Mouse (Mus musculus) cortical plate, adult 2 months (tissue): ENCODE measurements around the gene 1700029J07Rik. TPM values are rescaled to one million over a fixed set of nuclear protein-coding genes. Genes with fewer than 3 reads are reported as not detected.

ENCODE experiments used
- H3K27ac ChIP-seq: fragments of 200-500 bp; 2 replicates; pipeline ENCODE4 v1.5.1; 2012; ENCODE audit warnings: low read length, control low read depth, inconsistent platforms; ENCODE audit not compliant: insufficient read depth
- H3K4me1 ChIP-seq: fragments of 200-500 bp; 2 replicates; pipeline ENCODE4 v1.6.1; 2011; ENCODE audit warnings: low read length; ENCODE audit not compliant: control insufficient read depth, insufficient read depth
- H3K4me3 ChIP-seq: fragments of 200-500 bp; 2 replicates; pipeline ENCODE4 v1.5.1; 2011; ENCODE audit warnings: mild to moderate bottlenecking, low read length, control low read depth; ENCODE audit not compliant: insufficient read depth
- CTCF ChIP-seq: fragments of 200-500 bp; IDR thresholded peaks from 2 replicates; pipeline ENCODE4 v1.5.1; 2011; ENCODE audit warnings: mild to moderate bottlenecking, control low read depth, low read length; ENCODE audit not compliant: insufficient read depth; ENCODE audit errors: extremely low read depth
- POLR2A ChIP-seq: fragments of 200-500 bp; IDR thresholded peaks from 2 replicates; pipeline ENCODE4 v1.6.1; 2011; ENCODE audit warnings: mild to moderate bottlenecking, low read length, control low read depth; ENCODE audit not compliant: insufficient read depth; ENCODE audit errors: extremely low read depth
- polyA plus RNA-seq: library from polyadenylated mRNA; depleted of rRNA; stranded (reverse); fragments of >200 nt; gene quantifications from 2 replicates; pipeline ENCODE4 v1.2.3, GENCODE M21; 2012; rRNA removed

1700029J07Rik gene
- 7.0 and 8.2 TPM in 2 replicates for polyA plus RNA-seq

DNA sequence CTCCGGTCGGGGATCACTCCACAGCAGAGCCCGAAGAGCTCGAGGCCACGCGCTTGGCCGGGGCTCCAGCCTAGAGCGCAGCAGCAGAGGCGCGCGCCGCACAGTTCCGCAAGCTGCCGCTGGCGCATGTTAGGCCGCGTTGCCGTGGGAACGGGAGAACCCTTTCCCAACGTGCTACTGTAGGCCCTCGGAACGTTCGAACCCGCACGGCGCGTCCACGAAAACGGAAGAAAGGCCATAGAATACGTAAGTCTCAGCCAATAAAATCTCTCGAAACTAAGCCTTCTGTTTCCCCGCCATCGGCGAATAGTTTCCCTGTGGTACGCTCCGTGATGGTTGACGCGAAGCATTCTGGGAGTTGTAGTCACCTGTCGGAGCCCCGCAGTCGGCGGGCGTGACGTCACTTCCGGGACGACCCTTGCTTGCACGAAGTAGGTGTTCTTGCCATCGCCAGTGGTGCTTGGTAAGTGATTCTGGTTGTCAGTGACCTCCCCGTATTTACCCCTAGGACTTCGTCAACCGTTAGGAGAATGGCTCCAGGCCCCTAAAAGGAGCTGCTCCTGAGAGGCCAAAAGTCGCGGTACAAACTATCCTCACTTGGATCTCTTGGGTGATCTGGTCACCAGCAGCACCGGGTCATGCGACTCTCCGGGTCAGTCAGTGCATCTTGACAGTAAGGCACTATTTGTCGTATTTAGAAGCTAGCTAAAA is at the start of gene 1700029J07Rik, which contains the start of gene Ufsp2:
Gene 1700029J07Rik (minus strand): TSS at position 127 of the 711 bp plus-strand sequence.
Gene Ufsp2 (plus strand): TSS at position 403 of the 711 bp plus-strand sequence.
- Histone ChIP-seq H3K4me1 (peaks cover 3% of the 10 kb centered on the region; the same call in 1 of the 2 replicates), H3K27ac (0 out of 2 replicates have a peak within 1 kb of the TSS, but pooled peaks have one; percentile 9), H3K4me3 (peak within 1 kb of the TSS; percentile 47)
- TF ChIP-seq POLR2A (peak; percentile 92), CTCF (0 out of 2 replicates have a peak, but pooled peaks have one; percentile 12)

DNA sequence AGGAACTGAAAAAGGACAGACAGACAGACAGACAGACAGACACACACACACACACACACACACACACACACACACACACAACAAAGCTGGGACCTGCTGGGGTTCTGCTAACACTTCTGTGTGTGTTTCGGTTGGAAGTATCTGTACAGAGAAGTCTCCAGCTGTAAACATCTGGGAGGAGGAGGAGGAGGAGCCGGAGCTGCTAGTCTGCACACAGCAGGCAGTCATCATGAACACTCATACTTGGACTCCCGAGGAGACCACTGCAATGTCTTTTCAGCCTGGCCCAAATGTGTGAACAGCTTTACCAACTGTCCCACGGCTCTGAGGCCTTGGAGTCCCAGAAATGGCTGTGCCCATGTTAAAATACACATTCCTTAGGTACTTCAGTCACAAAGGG is 49.3 kb upstream of the 1700029J07Rik start:
- no peaks in the 10 kb centered on the region for H3K4me1 ChIP-seq
- no peak for TF ChIP-seq POLR2A
- TF ChIP-seq CTCF, result no peak
- H3K27ac ChIP-seq, result no peak overlapping the region
- no peak overlapping the region for H3K4me3 ChIP-seq

GRCm38 (mm10) chr8:46022758-46023157 is 47.7 kb upstream of the 1700029J07Rik start:
- no peak for TF ChIP-seq CTCF
- no peak for TF ChIP-seq POLR2A
- Histone ChIP-seq H3K4me1 (no peaks in the 10 kb centered on the region), H3K4me3 (no peak overlapping the region), H3K27ac (no peak overlapping the region)

DNA sequence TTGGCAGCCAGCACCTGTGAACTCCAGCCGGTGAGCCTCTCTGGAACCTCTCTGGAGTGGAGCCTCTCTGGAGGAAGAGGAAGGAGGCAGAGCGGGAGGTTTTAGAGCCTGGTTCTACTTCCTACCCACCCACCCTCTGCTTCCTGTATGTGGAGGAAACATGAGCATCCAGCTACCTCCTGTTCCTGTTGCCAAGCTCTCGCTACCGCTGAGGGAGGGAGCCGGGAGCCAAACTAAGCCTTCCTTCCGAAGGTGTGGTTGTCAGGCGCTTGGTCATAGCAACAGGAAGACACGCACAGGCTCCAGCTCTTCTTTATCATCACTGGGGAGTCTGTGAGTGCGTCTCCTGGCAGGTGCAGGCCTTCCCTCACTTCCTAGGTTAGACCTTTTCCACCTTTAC is 47.2 kb upstream of the 1700029J07Rik start:
- H3K27ac ChIP-seq, result no peak overlapping the region
- no peak overlapping the region for H3K4me3 ChIP-seq
- no peaks in the 10 kb centered on the region for H3K4me1 ChIP-seq
- no peak for TF ChIP-seq POLR2A
- no peak for TF ChIP-seq CTCF

- no peak overlapping the region for H3K4me3 ChIP-seq
- 0 out of 2 replicates have a peak overlapping the region, but pooled peaks have one; percentile 1 for H3K27ac ChIP-seq
- H3K4me1 ChIP-seq, result peaks cover 4% of the 10 kb centered on the region; the same call in 1 of the 2 replicates
- TF ChIP-seq CTCF (peak; percentile 14; the same call in 1 of the 2 replicates), POLR2A (no peak)
Measured at GRCm38 (mm10) chr8:46010746-46011680, 36.0 kb upstream of the 1700029J07Rik start.

GRCm38 (mm10) chr8:46010306-46010705 is 35.3 kb upstream of the 1700029J07Rik start:
- Histone ChIP-seq H3K4me3 (no peak overlapping the region), H3K4me1 (peaks cover 4% of the 10 kb centered on the region; the same call in 1 of the 2 replicates), H3K27ac (no peak overlapping the region)
- TF ChIP-seq CTCF (no peak), POLR2A (no peak)

- Histone ChIP-seq H3K4me3 (no peak overlapping the region), H3K4me1 (peaks cover 4% of the 10 kb centered on the region; the same call in 1 of the 2 replicates), H3K27ac (no peak overlapping the region)
- TF ChIP-seq CTCF (no peak), POLR2A (no peak)
Measured at GRCm38 (mm10) chr8:46007050-46007672, 32.1 kb upstream of the 1700029J07Rik start.

GRCm38 (mm10) chr8:46005596-46005995 is 30.5 kb upstream of the 1700029J07Rik start, which contains the start of gene Ankrd37:
Gene Ankrd37, minus strand, starts transcription at chr8:46005707.
- Histone ChIP-seq H3K4me3 (no peak within 1 kb of the TSS), H3K27ac (no peak within 1 kb of the TSS), H3K4me1 (no peaks in the 10 kb centered on the region)
- no peak for TF ChIP-seq CTCF
- TF ChIP-seq POLR2A, result no peak

DNA sequence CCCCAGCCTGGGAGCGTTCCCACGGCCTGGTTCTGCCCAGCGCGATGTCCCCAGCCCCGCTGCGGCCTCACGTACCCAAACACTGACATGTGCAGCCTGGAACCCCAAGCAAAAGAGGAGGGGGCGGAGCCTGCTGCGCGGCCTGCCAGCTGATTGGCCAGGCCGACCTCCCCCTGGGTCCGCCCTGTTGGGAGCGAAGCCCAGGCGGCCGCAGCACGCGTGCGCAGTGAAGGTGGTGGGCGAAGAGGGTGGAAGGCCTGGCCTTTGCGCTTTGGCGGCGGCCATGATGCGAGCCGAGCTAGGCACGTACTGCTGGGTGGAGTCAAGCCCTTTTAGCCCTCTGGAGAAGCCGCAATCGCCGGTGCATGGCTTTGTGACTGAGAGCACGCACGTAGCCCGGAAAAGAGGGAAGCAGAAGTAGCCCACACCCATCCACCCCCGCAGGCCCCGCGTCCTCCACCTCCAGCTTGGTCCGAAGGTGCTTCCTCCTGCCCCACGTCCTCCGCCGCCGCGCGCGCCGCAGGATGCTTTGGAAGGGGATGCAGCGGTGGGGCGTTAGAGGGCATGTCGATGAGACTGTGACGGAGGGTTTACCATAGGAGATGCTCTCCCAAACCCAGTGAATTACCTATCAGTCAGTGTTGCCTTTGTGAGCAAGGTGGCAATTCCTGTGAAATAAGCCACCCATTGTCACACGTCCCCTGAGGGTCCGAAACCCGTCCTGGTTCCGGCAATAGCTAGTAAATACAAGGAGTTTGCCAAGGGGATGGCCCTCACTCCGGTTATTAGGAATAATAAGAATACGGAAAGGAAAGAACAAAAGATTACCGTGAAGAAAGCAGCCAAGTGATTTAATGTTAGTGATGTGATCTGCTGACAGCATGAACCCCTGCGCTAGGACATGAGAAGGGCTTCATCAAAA is 25.0 kb upstream of the 1700029J07Rik start:
- Histone ChIP-seq H3K4me1 (no peaks in the 10 kb centered on the region), H3K4me3 (peak overlapping the region; percentile 63), H3K27ac (peak overlapping the region; percentile 95)
- TF ChIP-seq CTCF (no peak), POLR2A (peak; percentile 87)
